Mouse (Mus musculus): ENCODE results near the gene Ackr3. TPM values are rescaled to one million over a fixed set of nuclear protein-coding genes. Genes with fewer than 3 reads are reported as not detected.

Gene Ackr3
- polyA plus RNA-seq, 1 experiment from 2014 or later = 38.3 TPM

DNA sequence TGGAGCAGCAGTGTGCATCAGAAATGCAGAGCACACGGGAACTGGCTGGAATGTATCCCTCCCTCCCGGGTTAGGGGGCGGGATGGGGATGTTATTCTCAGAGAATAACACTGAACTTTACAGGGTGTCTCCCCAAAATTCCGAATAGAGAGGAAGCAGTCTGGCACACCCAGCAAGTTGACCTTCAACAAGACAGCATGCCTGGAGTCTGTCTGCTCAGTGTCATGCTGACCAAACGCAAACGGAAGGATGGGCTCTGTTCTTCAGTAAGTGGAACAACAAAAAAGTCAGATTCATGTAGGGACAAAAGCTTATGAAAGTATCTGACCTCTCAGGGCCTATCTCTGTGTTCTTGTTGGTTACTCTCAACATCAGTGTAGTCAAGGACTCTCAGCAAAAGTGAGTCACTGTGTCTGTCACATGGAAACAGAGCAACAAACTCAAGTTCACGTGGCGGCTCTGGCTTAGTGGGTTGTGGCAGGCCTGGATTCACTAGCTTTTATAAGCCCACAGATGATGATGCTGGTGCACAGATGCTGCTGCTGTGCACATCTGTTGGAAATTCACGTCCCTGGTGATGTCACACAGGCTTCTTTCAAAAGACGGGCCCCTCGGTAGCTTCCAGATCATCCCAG is 54.6 kb downstream of the Ackr3 start:
- H3K9ac ChIP-seq = no peak overlapping the region
- no peak overlapping the region for H3K27ac ChIP-seq (replicated peaks)
- H3K9me3 ChIP-seq = no peaks in the 10 kb centered on the region
- H3K4me1 ChIP-seq = peaks cover 34% of the 10 kb centered on the region
- H3K4me2 ChIP-seq = no peak overlapping the region
- no peaks in the 10 kb centered on the region for H3K36me3 ChIP-seq
- ATAC-seq (ENCODE audit: extremely low read depth, insufficient number of reproducible peaks, low FRiP score, low TSS enrichment) = no peak
- H3K4me3 ChIP-seq = no peak overlapping the region
- no peaks in the 10 kb centered on the region for H3K27me3 ChIP-seq (replicated peaks)
- 66% methylated on average over 11 of the region's 11 CpGs for WGBS

DNA sequence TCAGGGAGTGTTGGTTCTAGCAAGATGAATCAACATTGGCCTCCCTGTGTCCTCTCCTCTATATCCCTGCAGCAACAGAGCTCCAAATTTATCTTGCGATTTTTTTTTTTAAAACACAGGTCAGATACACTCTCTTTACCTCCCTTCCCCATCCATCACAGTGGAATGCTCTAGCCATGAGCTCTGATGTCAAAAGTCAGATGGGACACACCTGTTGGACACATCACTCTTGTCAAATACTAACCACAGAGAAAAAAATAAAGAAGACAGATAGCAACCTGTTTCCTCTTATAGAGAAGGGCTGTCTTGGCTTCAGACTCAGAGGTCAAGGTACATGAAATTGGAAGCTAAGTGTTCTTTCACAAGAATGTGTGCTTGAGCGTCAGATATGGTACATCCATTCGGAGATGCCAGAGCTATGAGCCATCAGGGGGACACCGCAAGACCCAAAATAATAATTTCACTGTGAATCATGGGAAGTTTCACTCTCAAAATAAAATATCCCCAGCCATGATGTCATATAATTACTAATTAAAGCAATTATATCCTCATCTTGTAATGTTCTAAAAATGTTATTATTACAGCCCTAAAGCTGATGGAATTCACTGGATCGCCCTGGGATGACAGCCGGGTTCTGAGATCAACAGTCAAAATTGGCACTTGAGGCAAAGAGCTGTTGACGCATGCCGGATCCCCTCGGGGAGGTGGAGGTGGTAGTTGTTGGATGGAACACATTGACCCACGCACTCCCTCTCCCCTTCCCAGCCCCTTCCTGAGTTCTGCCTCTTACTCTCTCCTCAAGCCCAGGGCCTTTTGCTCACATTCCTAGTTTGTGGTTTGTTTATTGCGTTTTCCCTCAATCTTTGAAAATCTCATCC is 57.2 kb downstream of the Ackr3 start:
- 82% methylated on average over 11 of the region's 11 CpGs for WGBS
- Histone ChIP-seq H3K9ac (no peak overlapping the region), H3K9me3 (no peaks in the 10 kb centered on the region), H3K4me1 (peaks cover 30% of the 10 kb centered on the region), H3K27ac (replicated peaks) (no peak overlapping the region), H3K36me3 (no peaks in the 10 kb centered on the region), H3K4me2 (no peak overlapping the region), H3K4me3 (no peak overlapping the region), H3K27me3 (replicated peaks) (no peaks in the 10 kb centered on the region)
- ATAC-seq (ENCODE audit: extremely low read depth, insufficient number of reproducible peaks, low FRiP score, low TSS enrichment) = no peak

DNA sequence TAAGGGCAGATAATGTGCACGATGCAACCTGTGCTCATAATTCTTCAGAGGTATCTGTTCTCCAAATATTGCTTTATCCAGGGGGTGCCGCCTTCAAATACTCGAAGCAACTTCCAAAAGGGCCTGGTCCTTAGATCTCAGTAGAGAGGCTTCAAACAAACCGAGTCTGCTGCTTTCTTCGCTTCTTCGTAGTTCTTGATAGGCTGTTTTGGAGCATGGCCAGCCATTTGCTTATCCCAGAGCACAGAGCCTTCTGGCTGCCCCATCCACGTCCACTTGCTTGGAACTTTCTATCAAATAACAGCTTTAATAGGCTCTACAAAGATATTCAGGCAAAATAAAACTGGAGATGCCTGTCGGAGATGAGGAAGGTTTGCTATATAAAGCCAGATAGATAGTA is 58.6 kb downstream of the Ackr3 start:
- H3K9ac ChIP-seq = no peak overlapping the region
- H3K9me3 ChIP-seq = no peaks in the 10 kb centered on the region
- H3K27ac ChIP-seq (replicated peaks) = no peak overlapping the region
- WGBS = 57% methylated on average over 8 of the region's 8 CpGs
- no peak for ATAC-seq (ENCODE audit: extremely low read depth, insufficient number of reproducible peaks, low FRiP score, low TSS enrichment)
- H3K4me2 ChIP-seq = no peak overlapping the region
- peaks cover 9% of the 10 kb centered on the region for H3K27me3 ChIP-seq (replicated peaks)
- no peak overlapping the region for H3K4me3 ChIP-seq
- H3K4me1 ChIP-seq = peaks cover 16% of the 10 kb centered on the region; the same call in 1 of the 2 replicates
- no peaks in the 10 kb centered on the region for H3K36me3 ChIP-seq

Other genes starting within 250 kb of the Ackr3 start
- 0.56 and 0.70 TPM in 2 replicates for gene Asb18, start 189.3 kb upstream of the Ackr3 start, polyA plus RNA-seq (2015; fragmentation: Nextera tagmentation; extraction: Ambion mirVana)
- gene Iqca, start 50.6 kb upstream of the Ackr3 start, polyA plus RNA-seq (2015; fragmentation: Nextera tagmentation; extraction: Ambion mirVana) = 0.06 and 0.33 TPM in 2 replicates

Data from heart, embryonic 13.5 days (tissue).